In genomic region chr16:97240085-97240484, GRCm38 (mm10) we compare ENCODE assay signal across 30 mouse cellular contexts.
DNase-seq lines count a peak whose midpoint lies in the region; ATAC-seq lines count a peak whose summit lies in the region.
"Had no signal": no experiment of that assay in that cellular context is flagged by ENCODE, and none has a peak within 500 bp of the region (broad histone marks: within the 10 kb centered on the region; RNA-seq: fewer than 3 reads in every experiment).

No protein-coding gene starts in this region.

- DNase-seq in liver, result no peak
- no peak for DNase-seq in testis, postnatal 14 days (ENCODE audit: low spot score)
- DNase-seq in yolk sac, embryonic 10.5 days (ENCODE audit: low spot score), result no peak
- DNase-seq in hindbrain, embryonic 10.5 days (ENCODE audit: low spot score), result no peak
- DNase-seq: adrenal gland, adult 8-10 months; adrenal gland, postnatal 25 days; cerebellum, adult 2 months; cerebellum, adult 9-11 months; cerebellum, postnatal 25 days; embryo, embryonic 11 days; gastrocnemius, postnatal 10 days; gastrocnemius, postnatal 36 days; heart, adult 18-20 months; heart, postnatal 14 days; heart, postnatal 4 days had no signal

- no peaks in the 10 kb centered on the region for H3K9me3 ChIP-seq in liver, embryonic 12.5 days (replicated peaks)
- no peaks in the 10 kb centered on the region for H3K9me3 ChIP-seq in hindbrain, embryonic 10.5 days
- H3K9me3 ChIP-seq: embryonic facial prominence, embryonic 10.5 days; embryonic facial prominence, embryonic 13.5 days; forebrain, embryonic 10.5 days; forebrain, embryonic 13.5 days; heart, embryonic 10.5 days; heart, embryonic 13.5 days; hindbrain, embryonic 13.5 days; intestine, embryonic 15.5 days had no signal

- H3K4me2 ChIP-seq in liver, embryonic 12.5 days, result no peak overlapping the region
- H3K4me2 ChIP-seq: embryonic facial prominence, embryonic 13.5 days; forebrain, embryonic 13.5 days; heart, embryonic 13.5 days; hindbrain, embryonic 13.5 days; intestine, embryonic 15.5 days had no signal

- WGBS in liver, embryonic 12.5 days (ENCODE audit: insufficient replicate concordance), result 31% methylated on average over 7 of the region's 7 CpGs
- WGBS in hindbrain, embryonic 10.5 days, result 82% methylated on average over 7 of the region's 7 CpGs

- no peak overlapping the region for H3K27ac ChIP-seq in liver, embryonic 12.5 days
- no peak overlapping the region for H3K27ac ChIP-seq in hindbrain, embryonic 10.5 days
- H3K27ac ChIP-seq: embryonic facial prominence, embryonic 10.5 days; embryonic facial prominence, embryonic 13.5 days; forebrain, embryonic 10.5 days; forebrain, embryonic 13.5 days; heart, embryonic 10.5 days; heart, embryonic 13.5 days; hindbrain, embryonic 13.5 days; intestine, embryonic 15.5 days had no signal

- H3K36me3 ChIP-seq in liver, embryonic 12.5 days, result no peaks in the 10 kb centered on the region
- no peaks in the 10 kb centered on the region for H3K36me3 ChIP-seq in hindbrain, embryonic 10.5 days
- H3K36me3 ChIP-seq: embryonic facial prominence, embryonic 10.5 days; embryonic facial prominence, embryonic 13.5 days; forebrain, embryonic 10.5 days; heart, embryonic 10.5 days; heart, embryonic 13.5 days; hindbrain, embryonic 13.5 days; intestine, embryonic 15.5 days had no signal

- H3K4me1 ChIP-seq in liver, embryonic 12.5 days, result peaks cover 3% of the 10 kb centered on the region
- H3K4me1 ChIP-seq in hindbrain, embryonic 10.5 days (replicated peaks), result no peaks in the 10 kb centered on the region
- H3K4me1 ChIP-seq: embryonic facial prominence, embryonic 10.5 days; embryonic facial prominence, embryonic 13.5 days; forebrain, embryonic 10.5 days; forebrain, embryonic 13.5 days; heart, embryonic 10.5 days; heart, embryonic 13.5 days; hindbrain, embryonic 13.5 days; intestine, embryonic 15.5 days had no signal

- no peak overlapping the region for H3K4me3 ChIP-seq in liver, embryonic 12.5 days
- no peak overlapping the region for H3K4me3 ChIP-seq in hindbrain, embryonic 10.5 days
- H3K4me3 ChIP-seq: embryonic facial prominence, embryonic 10.5 days; embryonic facial prominence, embryonic 13.5 days; erythroblast, embryonic 14.5 days; forebrain, embryonic 10.5 days; forebrain, embryonic 13.5 days; heart, embryonic 10.5 days; heart, embryonic 13.5 days; hindbrain, embryonic 13.5 days; intestine, embryonic 15.5 days had no signal

- H3K9ac ChIP-seq in liver, embryonic 12.5 days, result no peak overlapping the region
- H3K9ac ChIP-seq: embryonic facial prominence, embryonic 13.5 days; forebrain, embryonic 13.5 days; heart, embryonic 13.5 days; hindbrain, embryonic 13.5 days; intestine, embryonic 15.5 days had no signal

- H3K27me3 ChIP-seq in liver, embryonic 12.5 days (replicated peaks), result no peaks in the 10 kb centered on the region
- H3K27me3 ChIP-seq in hindbrain, embryonic 10.5 days (ENCODE audit: insufficient read depth, poor library complexity, severe bottlenecking), result no peaks in the 10 kb centered on the region
- H3K27me3 ChIP-seq: embryonic facial prominence, embryonic 13.5 days; forebrain, embryonic 13.5 days; heart, embryonic 13.5 days; hindbrain, embryonic 13.5 days; intestine, embryonic 15.5 days had no signal

- 0 out of 2 replicates have a peak, but pooled peaks have one; percentile 30 for ATAC-seq in liver, embryonic 12.5 days
- peak; percentile 52 for ATAC-seq in common myeloid progenitor, adult 5-6 weeks (replicated peaks; ENCODE audit: low read depth, poor library complexity, severe bottlenecking)
- peak; percentile 68 for ATAC-seq in megakaryocyte, adult 5-6 weeks (ENCODE audit: poor library complexity, severe bottlenecking)
- ATAC-seq: activated CD4-positive, CD25-positive, alpha-beta regulatory T cell, adult 4 months; forebrain, embryonic 16.5 days; hindbrain, embryonic 16.5 days had no signal
